ENCODE assay signal across 12 mouse cellular contexts in genomic region chr9:72449841-72450240, GRCm38 (mm10). TPM values are rescaled to one million over a fixed set of nuclear protein-coding genes. Genes with fewer than 3 reads are reported as not detected.
DNase-seq lines count a peak whose midpoint lies in the region; ATAC-seq and TF ChIP-seq lines count a peak whose summit lies in the region.
"Had no signal": no experiment of that assay in that cellular context is flagged by ENCODE, and none has a peak within 500 bp of the region (broad histone marks: within the 10 kb centered on the region; RNA-seq: fewer than 3 reads in every experiment).

No protein-coding gene starts in this region.

- H3K4me2 ChIP-seq in lung, embryonic 14.5 days: 0 out of 2 replicates have a peak overlapping the region, but pooled peaks have one; percentile 10
- H3K4me2 ChIP-seq in hindbrain, embryonic 11.5 days (replicated peaks; ENCODE audit: low read depth, low read length): no peak overlapping the region
- H3K4me2 ChIP-seq: midbrain, embryonic 12.5 days; neural tube, embryonic 12.5 days had no signal

- peaks cover 49% of the 10 kb centered on the region for H3K36me3 ChIP-seq in heart, embryonic 10.5 days
- peaks cover 79% of the 10 kb centered on the region for H3K36me3 ChIP-seq in lung, embryonic 14.5 days (ENCODE audit: insufficient read depth)
- peaks cover 4% of the 10 kb centered on the region; the same call in 1 of the 2 replicates for H3K36me3 ChIP-seq in hindbrain, embryonic 11.5 days (ENCODE audit: control insufficient read depth, insufficient read depth, low read length)

- peak overlapping the region; percentile 5; the same call in 1 of the 2 replicates for H3K27ac ChIP-seq in heart, embryonic 10.5 days
- no peak overlapping the region for H3K27ac ChIP-seq in lung, embryonic 14.5 days (ENCODE audit: low read depth)
- peak overlapping the region; percentile 80 for H3K27ac ChIP-seq in olfactory bulb, adult 2 months (ENCODE audit: insufficient read depth, low read depth, low read length)
- no peak overlapping the region for H3K27ac ChIP-seq in hindbrain, embryonic 11.5 days (ENCODE audit: low read depth, low read length)
- H3K27ac ChIP-seq: midbrain, embryonic 12.5 days; neural tube, embryonic 12.5 days had no signal

- no peak for ATAC-seq in lung, embryonic 14.5 days (ENCODE audit: insufficient read depth)
- peak; percentile 10 for ATAC-seq in inflammation-experienced regulatory T-cells, adult 6 months
- no peak for ATAC-seq in hindbrain, embryonic 11.5 days (ENCODE audit: low FRiP score)

- TF ChIP-seq CTCF in lung, embryonic 14.5 days (IDR thresholded peaks at IDR 0.05; ENCODE audit: low read depth): no peak
- TF ChIP-seq CTCF in olfactory bulb, adult 2 months (IDR thresholded peaks at IDR 0.05; ENCODE audit: insufficient read depth, low read depth, low read length): no peak

- H3K9ac ChIP-seq in lung, embryonic 14.5 days: no peak overlapping the region
- no peak overlapping the region for H3K9ac ChIP-seq in hindbrain, embryonic 11.5 days (ENCODE audit: low read depth, low read length)
- H3K9ac ChIP-seq: midbrain, embryonic 12.5 days; neural tube, embryonic 12.5 days had no signal

- 78% methylated on average over 2 of the region's 2 CpGs for WGBS in heart, embryonic 10.5 days
- 83% methylated on average over 2 of the region's 2 CpGs for WGBS in lung, embryonic 14.5 days
- WGBS in olfactory bulb, adult 2 months: 49% methylated on average over 2 of the region's 2 CpGs
- 85% methylated on average over 2 of the region's 2 CpGs for WGBS in hindbrain, embryonic 11.5 days

- H3K27me3 ChIP-seq in heart, embryonic 10.5 days (ENCODE audit: insufficient read depth, poor library complexity, severe bottlenecking): no peaks in the 10 kb centered on the region
- no peaks in the 10 kb centered on the region for H3K27me3 ChIP-seq in lung, embryonic 14.5 days (ENCODE audit: insufficient read depth, low read length)
- H3K27me3 ChIP-seq in hindbrain, embryonic 11.5 days (ENCODE audit: control insufficient read depth, insufficient read depth, low read length): no peaks in the 10 kb centered on the region
- H3K27me3 ChIP-seq: midbrain, embryonic 12.5 days; neural tube, embryonic 12.5 days had no signal

- no peak overlapping the region; the same call in 1 of the 2 replicates for H3K4me3 ChIP-seq in heart, embryonic 10.5 days
- H3K4me3 ChIP-seq in lung, embryonic 14.5 days (ENCODE audit: low read depth, low read length): no peak overlapping the region
- H3K4me3 ChIP-seq in olfactory bulb, adult 2 months (ENCODE audit: insufficient read depth, low read depth, low read length): peak overlapping the region; percentile 41
- H3K4me3 ChIP-seq in hindbrain, embryonic 11.5 days (ENCODE audit: low read depth, low read length): no peak overlapping the region
- H3K4me3 ChIP-seq: midbrain, embryonic 12.5 days; neural tube, embryonic 12.5 days had no signal

- no peaks in the 10 kb centered on the region for H3K9me3 ChIP-seq in heart, embryonic 10.5 days
- H3K9me3 ChIP-seq in lung, embryonic 14.5 days (ENCODE audit: low read depth, low read length): no peaks in the 10 kb centered on the region
- no peaks in the 10 kb centered on the region for H3K9me3 ChIP-seq in hindbrain, embryonic 11.5 days (ENCODE audit: control insufficient read depth, low read length)
- H3K9me3 ChIP-seq: midbrain, embryonic 12.5 days; neural tube, embryonic 12.5 days had no signal

- TF ChIP-seq POLR2A in olfactory bulb, adult 2 months (IDR thresholded peaks at IDR 0.05; ENCODE audit: insufficient read depth, low read depth, low read length): no peak

- intact Hi-C loops in left cerebral cortex, postnatal 14 days (cut with DNase I): no loop called here

- peaks cover 10% of the 10 kb centered on the region; the same call in 1 of the 2 replicates for H3K4me1 ChIP-seq in heart, embryonic 10.5 days
- H3K4me1 ChIP-seq in lung, embryonic 14.5 days (ENCODE audit: insufficient read depth): no peaks in the 10 kb centered on the region
- H3K4me1 ChIP-seq in olfactory bulb, adult 2 months (ENCODE audit: control insufficient read depth, insufficient read depth, low read length): peaks cover 6% of the 10 kb centered on the region; the same call in 1 of the 2 replicates
- H3K4me1 ChIP-seq in hindbrain, embryonic 11.5 days (replicated peaks; ENCODE audit: control insufficient read depth, insufficient read depth, low read length): no peaks in the 10 kb centered on the region
- H3K4me1 ChIP-seq: midbrain, embryonic 12.5 days; neural tube, embryonic 12.5 days had no signal

- DNase-seq in heart, embryonic 10.5 days (ENCODE audit: low spot score): no peak
- DNase-seq in heart, adult 8-10 months (ENCODE audit: low spot score): no peak
- no peak for DNase-seq in lung, embryonic 14.5 days
- no peak for DNase-seq in lung, postnatal 4 days
- DNase-seq in hindbrain, embryonic 11.5 days (ENCODE audit: low spot score): no peak
- no peak for DNase-seq in left cerebral cortex, postnatal 14 days (ENCODE audit: low spot score in 2 of 2)
- DNase-seq: embryo, embryonic 11 days; gastrocnemius, postnatal 14 days had no signal

RNA-seq across cellular contexts. Expression of gene Mns1, which starts 12.0 kb away (rescaled TPM):
- 22.0 and 34.1 TPM in 2 replicates for polyA plus RNA-seq in heart, embryonic 10.5 days (2016; fragmentation: Nextera tagmentation; extraction: Ambion mirVana)
- total RNA-seq in heart, adult 8-10 months (2022): under 1 TPM in 3 of 4 experiments, not detected in 1; 0.12 to 0.22 (median 0.14) TPM
- polyA plus RNA-seq in lung, embryonic 14.5 days (2014; fragmentation: Nextera tagmentation; extraction: Ambion mirVana): 36.8 and 37.8 TPM in 2 replicates
- 10 to 100 TPM; 15.0 to 47.1 (median 15.9) TPM for polyA plus RNA-seq in inflammation-experienced regulatory T-cells, adult 6 months (2017; shearing (Covaris generic))
- not detected in 2 replicates for polyA plus RNA-seq in olfactory bulb, adult 2 months (2012; ENCODE audit: insufficient read depth, insufficient read length, low replicate concordance, missing spikeins)
- 45.6 and 49.5 TPM in 2 replicates for polyA plus RNA-seq in hindbrain, embryonic 11.5 days (2014; fragmentation: Nextera tagmentation; extraction: Ambion mirVana)
- total RNA-seq in left cerebral cortex, postnatal 14 days (2021): 1 to 10 TPM; 1.1 TPM

RNA-seq across cellular contexts. Expression of gene Tex9, which starts 42.2 kb away (rescaled TPM):
- polyA plus RNA-seq in heart, embryonic 10.5 days (2016; fragmentation: Nextera tagmentation; extraction: Ambion mirVana): 16.6 and 27.0 TPM in 2 replicates
- total RNA-seq in heart, adult 8-10 months (2022): 1 to 10 TPM; 2.0 to 2.6 (median 2.4) TPM
- polyA plus RNA-seq in lung, embryonic 14.5 days (2014; fragmentation: Nextera tagmentation; extraction: Ambion mirVana): 31.7 and 37.5 TPM in 2 replicates
- polyA plus RNA-seq in inflammation-experienced regulatory T-cells, adult 6 months (2017; shearing (Covaris generic)): 10 to 100 TPM; 13.3 to 13.5 (median 13.4) TPM
- polyA plus RNA-seq in olfactory bulb, adult 2 months (2012; ENCODE audit: insufficient read depth, insufficient read length, low replicate concordance, missing spikeins): not detected in 2 replicates
- polyA plus RNA-seq in hindbrain, embryonic 11.5 days (2014; fragmentation: Nextera tagmentation; extraction: Ambion mirVana): 55.5 and 75.3 TPM in 2 replicates
- 10 to 100 TPM in 1 of 2 experiments, 1 to 10 TPM in 1; 9.8 to 10.5 TPM for total RNA-seq in left cerebral cortex, postnatal 14 days (2021)

Comparison
In these comparisons a context has a peak if more than half of its experiments do, and no peak if none do; other contexts are left out.
1. H3K27ac ChIP-seq: peak in heart, embryonic 10.5 days (single experiment) and olfactory bulb, adult 2 months (single experiment); none in lung, embryonic 14.5 days (single experiment) and hindbrain, embryonic 11.5 days (single experiment).
2. RNA of gene Mns1, which starts 12.0 kb away (polyA plus RNA-seq): 45.6 to 49.5 TPM in hindbrain, embryonic 11.5 days, 36.8 to 37.8 TPM in lung, embryonic 14.5 days, 22.0 to 34.1 TPM in heart, embryonic 10.5 days and 15.0 to 47.1 TPM in inflammation-experienced regulatory T-cells, adult 6 months; not detected in olfactory bulb, adult 2 months; every median in the first group is over 10 times any median in the second.